Mouse (Mus musculus): ENCODE results near the gene Slc26a1. TPM values are rescaled to one million over a fixed set of nuclear protein-coding genes. Genes with fewer than 3 reads are reported as not detected.
"Not testable (repeated sequence)": the region's sequence is repeated elsewhere in the genome, so short reads cannot be mapped to it uniquely, and the experiment has no call there.

Slc26a1 gene
- total RNA-seq, 2 experiments from 2014 or later = 0.23 TPM; not detected in 1

- no peak for DNase-seq
Observed at GRCm38 (mm10) chr5:108655891-108656650, 19.3 kb downstream of the Slc26a1 start.

- DNase-seq = no peak
Observed at GRCm38 (mm10) chr5:108655381-108655780, 20.0 kb downstream of the Slc26a1 start.

- DNase-seq = no peak
Observed at GRCm38 (mm10) chr5:108654444-108654990, 20.9 kb downstream of the Slc26a1 start.

GRCm38 (mm10) chr5:108653341-108653740 lies 22.0 kb downstream of the Slc26a1 start:
- no peak for DNase-seq

GRCm38 (mm10) chr5:108651823-108652222 lies 23.5 kb downstream of the Slc26a1 start:
- peak; percentile 41 for DNase-seq

GRCm38 (mm10) chr5:108651136-108651720 lies 24.1 kb downstream of the Slc26a1 start:
- no peak for DNase-seq

GRCm38 (mm10) chr5:108650341-108650740 lies 25.0 kb downstream of the Slc26a1 start:
- no peak for DNase-seq

- DNase-seq = no peak
Observed at GRCm38 (mm10) chr5:108648937-108649576, 26.3 kb downstream of the Slc26a1 start.

GRCm38 (mm10) chr5:108647820-108648465 lies 27.4 kb downstream of the Slc26a1 start:
- DNase-seq = no peak

- DNase-seq = no peak
Observed at GRCm38 (mm10) chr5:108647311-108647710, 28.1 kb downstream of the Slc26a1 start.

- no peak for DNase-seq
Observed at GRCm38 (mm10) chr5:108646343-108646660, 29.1 kb downstream of the Slc26a1 start.

- DNase-seq = no peak
Observed at GRCm38 (mm10) chr5:108645651-108646342, 29.6 kb downstream of the Slc26a1 start.

- DNase-seq = no peak
Observed at GRCm38 (mm10) chr5:108643674-108644073, 31.7 kb downstream of the Slc26a1 start.

- no peak for DNase-seq
Observed at GRCm38 (mm10) chr5:108636172-108636571, 39.2 kb downstream of the Slc26a1 start.

GRCm38 (mm10) chr5:108634088-108634487 lies 41.3 kb downstream of the Slc26a1 start:
- not testable (repeated sequence) for DNase-seq

GRCm38 (mm10) chr5:108633676-108634075 lies 41.7 kb downstream of the Slc26a1 start:
- no peak for DNase-seq

GRCm38 (mm10) chr5:108629634-108630483 lies 45.5 kb downstream of the Slc26a1 start, which contains the start of the genes Gak and Tmem175:
Gene Gak (minus strand): TSS chr5:108629755.
Gene Tmem175 (plus strand): TSS chr5:108629770.
- peak; percentile 93 for DNase-seq

GRCm38 (mm10) chr5:108628891-108629633 lies 46.3 kb downstream of the Slc26a1 start:
- no peak for DNase-seq

GRCm38 (mm10) chr5:108626050-108626660 lies 49.2 kb downstream of the Slc26a1 start:
- DNase-seq = no peak

GRCm38 (mm10) chr5:108621870-108622269 lies 53.5 kb downstream of the Slc26a1 start:
- DNase-seq = peak; percentile 20

Measured in heart, postnatal 4 days (tissue).